13 mouse cellular contexts compared by ENCODE assay signal in the genomic region with DNA sequence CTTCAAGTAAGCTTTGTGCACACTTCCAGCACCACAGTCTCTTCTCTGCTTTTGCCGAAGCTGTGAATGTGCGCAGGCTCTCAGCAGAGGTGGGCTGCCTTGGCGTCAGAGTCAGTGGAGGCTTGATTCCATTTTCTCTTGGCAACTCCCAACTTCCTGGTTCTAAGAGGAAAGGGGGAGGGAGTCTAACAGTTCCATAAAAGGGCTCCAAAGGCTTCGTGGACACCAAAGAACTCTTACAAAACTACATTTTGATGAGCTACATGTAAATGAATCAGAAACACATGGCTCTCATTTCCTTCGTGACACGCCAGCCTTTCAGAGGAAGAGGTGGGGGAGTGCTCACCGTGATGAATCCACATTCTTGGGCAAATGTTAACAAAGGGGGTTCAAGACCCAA.
DNase-seq lines count a peak whose midpoint lies in the region; ATAC-seq and TF ChIP-seq lines count a peak whose summit lies in the region.
"Had no signal": no experiment of that assay in that cellular context is flagged by ENCODE, and none has a peak within 500 bp of the region (broad histone marks: within the 10 kb centered on the region; RNA-seq: fewer than 3 reads in every experiment).

No protein-coding gene starts in this region.

- peak; percentile 26 for DNase-seq in heart, postnatal 4 days
- DNase-seq in heart, adult 2 months, result no peak
- DNase-seq in midbrain, embryonic 10.5 days (ENCODE audit: low spot score), result no peak
- peak; percentile 63 for DNase-seq in telencephalon, adult 2 months (ENCODE audit: low read depth, low spot score)
- no peak for DNase-seq in thymus, adult 18-20 months
- DNase-seq: cerebellum, adult 18-20 months; kidney, adult 2 months; right cerebral cortex, postnatal 14 days had no signal

- 44% methylated on average over 7 of the region's 7 CpGs for WGBS in heart, adult 2 months
- WGBS in midbrain, embryonic 10.5 days, result 77% methylated on average over 7 of the region's 7 CpGs
- whole genome bisulfite sequencing in midbrain, embryonic 15.5 days, result 79% methylated on average over 7 of the region's 7 CpGs

- peaks cover 4% of the 10 kb centered on the region; the same call in 1 of the 2 replicates for H3K4me1 ChIP-seq in heart, adult 2 months (ENCODE audit: control insufficient read depth, insufficient read depth, low read length)
- H3K4me1 ChIP-seq in midbrain, embryonic 10.5 days, result peaks cover 34% of the 10 kb centered on the region
- peaks cover 7% of the 10 kb centered on the region for H3K4me1 ChIP-seq in midbrain, embryonic 15.5 days
- 0 out of 2 replicates have a peak, but pooled peaks cover 5% of the 10 kb centered on the region for H3K4me1 ChIP-seq in embryonic fibroblast, embryonic 13.5 days (ENCODE audit: control insufficient read depth, insufficient read depth, low read length)

- H3K9me3 ChIP-seq in midbrain, embryonic 10.5 days (replicated peaks), result no peaks in the 10 kb centered on the region
- H3K9me3 ChIP-seq in midbrain, embryonic 15.5 days, result no peaks in the 10 kb centered on the region
- H3K9me3 ChIP-seq: liver, embryonic 15.5 days had no signal

- H3K79me2 ChIP-seq in heart, adult 2 months (replicated peaks; ENCODE audit: control insufficient read depth, insufficient read depth, low read length), result peaks cover 2% of the 10 kb centered on the region; the same call in 1 of the 2 replicates

- no peaks in the 10 kb centered on the region for H3K27me3 ChIP-seq in heart, adult 2 months (ENCODE audit: control insufficient read depth, insufficient read depth, low read length)
- H3K27me3 ChIP-seq in midbrain, embryonic 10.5 days (ENCODE audit: low read depth, poor library complexity, severe bottlenecking), result no peaks in the 10 kb centered on the region
- no peaks in the 10 kb centered on the region for H3K27me3 ChIP-seq in midbrain, embryonic 15.5 days (replicated peaks)
- H3K27me3 ChIP-seq: liver, embryonic 15.5 days; Patski had no signal

- no peak overlapping the region for H3K4me3 ChIP-seq in heart, adult 2 months
- no peak overlapping the region for H3K4me3 ChIP-seq in midbrain, embryonic 10.5 days
- H3K4me3 ChIP-seq in midbrain, embryonic 15.5 days, result no peak overlapping the region
- H3K4me3 ChIP-seq in embryonic fibroblast, embryonic 13.5 days (ENCODE audit: insufficient read depth, low read length), result no peak overlapping the region
- H3K4me3 ChIP-seq: liver, embryonic 15.5 days had no signal

- H3K4me2 ChIP-seq in midbrain, embryonic 15.5 days, result no peak overlapping the region
- H3K4me2 ChIP-seq: liver, embryonic 15.5 days had no signal

- no peak for TF ChIP-seq CTCF in heart, adult 2 months (IDR thresholded peaks at IDR 0.05)
- no peak for TF ChIP-seq CTCF in embryonic fibroblast, embryonic 13.5 days (IDR thresholded peaks at IDR 0.05; ENCODE audit: borderline replicate concordance, insufficient read depth, low read length)

- H3K27ac ChIP-seq in heart, adult 2 months, result no peak overlapping the region
- H3K27ac ChIP-seq in midbrain, embryonic 10.5 days (replicated peaks), result 0 out of 2 replicates have a peak overlapping the region, but pooled peaks have one; percentile 13
- no peak overlapping the region for H3K27ac ChIP-seq in midbrain, embryonic 15.5 days
- peak overlapping the region; percentile 71 for H3K27ac ChIP-seq in embryonic fibroblast, embryonic 13.5 days (ENCODE audit: insufficient read depth, low read length)
- H3K27ac ChIP-seq: hindbrain, postnatal 0 days; liver, embryonic 15.5 days had no signal

- no peak overlapping the region for H3K9ac ChIP-seq in heart, adult 2 months (ENCODE audit: low read depth, low read length)
- H3K9ac ChIP-seq in midbrain, embryonic 15.5 days, result no peak overlapping the region
- H3K9ac ChIP-seq: liver, embryonic 15.5 days had no signal

- no peak for TF ChIP-seq POLR2A in heart, adult 2 months (IDR thresholded peaks at IDR 0.05; ENCODE audit: insufficient read depth, low read depth, low read length)
- TF ChIP-seq POLR2A in embryonic fibroblast, embryonic 13.5 days (IDR thresholded peaks at IDR 0.05; ENCODE audit: low read depth, low read length), result peak; percentile 32; the same call in 1 of the 2 replicates

- no peaks in the 10 kb centered on the region for H3K36me3 ChIP-seq in heart, adult 2 months (ENCODE audit: control insufficient read depth, insufficient read depth, low read length)
- no peaks in the 10 kb centered on the region for H3K36me3 ChIP-seq in midbrain, embryonic 10.5 days
- no peaks in the 10 kb centered on the region for H3K36me3 ChIP-seq in midbrain, embryonic 15.5 days (replicated peaks)
- H3K36me3 ChIP-seq: liver, embryonic 15.5 days had no signal

- ATAC-seq in midbrain, embryonic 15.5 days (replicated peaks), result no peak
- ATAC-seq: hindbrain, postnatal 0 days; Patski had no signal

- no peak for TF ChIP-seq EP300 in heart, adult 2 months (IDR thresholded peaks at IDR 0.05; ENCODE audit: insufficient read depth, low read depth, low read length)

- intact Hi-C loops in heart, adult 2 months (cut with DNase I), result no loop called here

Comparison
In these comparisons a context has a peak if more than half of its experiments do, and no peak if none do; other contexts are left out.
1. DNase-seq: peak in heart, postnatal 4 days (single experiment) and telencephalon, adult 2 months (single experiment); none in heart, adult 2 months (0 of 2), midbrain, embryonic 10.5 days (single experiment) and thymus, adult 18-20 months (0 of 2).
2. H3K27ac ChIP-seq: peak in midbrain, embryonic 10.5 days (single experiment) and embryonic fibroblast, embryonic 13.5 days (single experiment); none in heart, adult 2 months (single experiment) and midbrain, embryonic 15.5 days (single experiment).